ENCODE assay signal across 13 mouse cellular contexts in genomic region chr8:83695351-83696106, GRCm38 (mm10). TPM values are rescaled to one million over a fixed set of nuclear protein-coding genes. Genes with fewer than 3 reads are reported as not detected.
A peak's percentile ranks its signal among the peaks of the same experiment; 100 is the strongest.
DNase-seq lines count a peak whose midpoint lies in the region; ATAC-seq and TF ChIP-seq lines count a peak whose summit lies in the region.
"Had no signal": no experiment of that assay in that cellular context is flagged by ENCODE, and none has a peak within 500 bp of the region (broad histone marks: within the 10 kb centered on the region; RNA-seq: fewer than 3 reads in every experiment).

No protein-coding gene starts in this region.

- no peak overlapping the region for H3K4me3 ChIP-seq in kidney, adult 2 months (ENCODE audit: insufficient read depth, low read depth, low read length)
- no peak overlapping the region for H3K4me3 ChIP-seq in bone marrow, adult 2 months (replicated peaks; ENCODE audit: control insufficient read depth, low read depth, low read length)
- H3K4me3 ChIP-seq in liver, embryonic 13.5 days (replicated peaks) = no peak overlapping the region
- no peak overlapping the region for H3K4me3 ChIP-seq in stomach, embryonic 16.5 days (replicated peaks; ENCODE audit: low read length)
- H3K4me3 ChIP-seq: erythroblast, embryonic 14.5 days; hindbrain, embryonic 15.5 days; limb, embryonic 15.5 days; neural tube, embryonic 15.5 days; stomach, embryonic 15.5 days had no signal

- peaks cover 32% of the 10 kb centered on the region for H3K4me1 ChIP-seq in kidney, adult 2 months (ENCODE audit: control insufficient read depth, insufficient read depth, low read length)
- peaks cover 17% of the 10 kb centered on the region for H3K4me1 ChIP-seq in bone marrow, adult 2 months (ENCODE audit: control insufficient read depth, insufficient read depth, low read length)
- peaks cover 73% of the 10 kb centered on the region for H3K4me1 ChIP-seq in liver, embryonic 13.5 days (replicated peaks)
- H3K4me1 ChIP-seq in stomach, embryonic 16.5 days (ENCODE audit: control insufficient read depth, insufficient read depth, low read length) = peaks cover 43% of the 10 kb centered on the region

- H3K4me2 ChIP-seq in liver, embryonic 13.5 days = no peak overlapping the region
- no peak overlapping the region for H3K4me2 ChIP-seq in stomach, embryonic 16.5 days (ENCODE audit: low read depth, low read length)
- H3K4me2 ChIP-seq: hindbrain, embryonic 15.5 days; limb, embryonic 15.5 days; neural tube, embryonic 15.5 days; stomach, embryonic 15.5 days had no signal

- 65% methylated on average over 14 of the region's 17 CpGs for WGBS in kidney, adult 2 months
- WGBS in bone marrow, adult 2 months = 49% methylated on average over 9 of the region's 17 CpGs
- WGBS in liver, embryonic 13.5 days (ENCODE audit: insufficient replicate concordance) = 57% methylated on average over 10 of the region's 17 CpGs
- WGBS in stomach, embryonic 16.5 days = 74% methylated on average over 10 of the region's 17 CpGs

- TF ChIP-seq CTCF in kidney, adult 2 months (conservative IDR thresholded peaks at IDR 0.05; ENCODE audit: insufficient read depth, insufficient read length, low read depth, low read length) = no peak
- no peak for TF ChIP-seq CTCF in bone marrow, adult 2 months (IDR thresholded peaks at IDR 0.05; ENCODE audit: control insufficient read depth, insufficient read depth, low read length)

- H3K9ac ChIP-seq in liver, embryonic 13.5 days = no peak overlapping the region
- H3K9ac ChIP-seq in stomach, embryonic 16.5 days (ENCODE audit: low read length) = no peak overlapping the region
- H3K9ac ChIP-seq: hindbrain, embryonic 15.5 days; limb, embryonic 15.5 days; neural tube, embryonic 15.5 days; stomach, embryonic 15.5 days had no signal

- no peaks in the 10 kb centered on the region for H3K27me3 ChIP-seq in kidney, adult 2 months (replicated peaks; ENCODE audit: control insufficient read depth, insufficient read depth, low read length)
- no peaks in the 10 kb centered on the region for H3K27me3 ChIP-seq in liver, embryonic 13.5 days
- H3K27me3 ChIP-seq in stomach, embryonic 16.5 days (ENCODE audit: control insufficient read depth, insufficient read depth, low read length) = no peaks in the 10 kb centered on the region
- H3K27me3 ChIP-seq: hindbrain, embryonic 15.5 days; limb, embryonic 15.5 days; neural tube, embryonic 15.5 days; stomach, embryonic 15.5 days had no signal

- H3K36me3 ChIP-seq in kidney, adult 2 months (ENCODE audit: control insufficient read depth, insufficient read depth, low read length) = peaks cover 11% of the 10 kb centered on the region
- H3K36me3 ChIP-seq in liver, embryonic 13.5 days = peaks cover 24% of the 10 kb centered on the region
- H3K36me3 ChIP-seq in stomach, embryonic 16.5 days (ENCODE audit: control insufficient read depth, insufficient read depth, low read length) = peaks cover 12% of the 10 kb centered on the region

- ATAC-seq in liver, embryonic 13.5 days (ENCODE audit: low read depth) = no peak
- no peak for ATAC-seq in stomach, embryonic 16.5 days (ENCODE audit: insufficient read depth, low FRiP score)

- TF ChIP-seq POLR2A in kidney, adult 2 months (IDR thresholded peaks at IDR 0.05; ENCODE audit: low read depth, low read length) = no peak
- no peak for TF ChIP-seq POLR2A in bone marrow, adult 2 months (IDR thresholded peaks at IDR 0.05; ENCODE audit: borderline replicate concordance, control insufficient read depth, low read depth, low read length)

- peak overlapping the region; percentile 64; the same call in 1 of the 2 replicates for H3K27ac ChIP-seq in kidney, adult 2 months (ENCODE audit: insufficient read depth, low read depth, low read length)
- peak overlapping the region; percentile 73; the same call in 1 of the 2 replicates for H3K27ac ChIP-seq in bone marrow, adult 2 months (ENCODE audit: control insufficient read depth, insufficient read depth, low read depth, low read length, poor library complexity)
- 0 out of 2 replicates have a peak overlapping the region, but pooled peaks have one; percentile 5 for H3K27ac ChIP-seq in liver, embryonic 13.5 days
- H3K27ac ChIP-seq in stomach, embryonic 16.5 days (ENCODE audit: low read length) = 0 out of 2 replicates have a peak overlapping the region, but pooled peaks have one; percentile 8
- H3K27ac ChIP-seq: hindbrain, embryonic 15.5 days; limb, embryonic 15.5 days; neural tube, embryonic 15.5 days; stomach, embryonic 15.5 days had no signal

- H3K9me3 ChIP-seq in liver, embryonic 13.5 days (replicated peaks) = no peaks in the 10 kb centered on the region
- H3K9me3 ChIP-seq in stomach, embryonic 16.5 days (replicated peaks; ENCODE audit: control insufficient read depth, low read length) = no peaks in the 10 kb centered on the region
- H3K9me3 ChIP-seq: hindbrain, embryonic 15.5 days; limb, embryonic 15.5 days; neural tube, embryonic 15.5 days; stomach, embryonic 15.5 days had no signal

- peak; percentile 36 for DNase-seq in kidney, adult 2 months
- DNase-seq in kidney, adult 9 months = no peak
- DNase-seq in liver, embryonic 13.5 days = no peak
- DNase-seq in retina, embryonic 14.5 days (ENCODE audit: low spot score) = no peak
- DNase-seq in testis, postnatal 10 days (ENCODE audit: low spot score) = no peak
- DNase-seq in right cerebral cortex, postnatal 10 days (ENCODE audit: low spot score in 2 of 2) = no peak

RNA-seq across cellular contexts. Expression of gene Pkn1, which starts 3.5 kb away (rescaled TPM):
- polyA plus RNA-seq in kidney, adult 2 months (2012; rRNA removed) = 81.9 and 98.1 TPM in 2 replicates
- 44.4 and 94.3 TPM in 2 replicates for polyA plus RNA-seq in bone marrow, adult 2 months (2011; ENCODE audit: insufficient read depth, insufficient read length, low replicate concordance, missing spikeins)
- 11.5 and 11.8 TPM in 2 replicates for polyA plus RNA-seq in liver, embryonic 13.5 days (2015; fragmentation: Nextera tagmentation; extraction: Ambion mirVana)
- 14.7 and 19.9 TPM in 2 replicates for polyA plus RNA-seq in stomach, embryonic 16.5 days (2015; fragmentation: Nextera tagmentation; extraction: Ambion mirVana)

RNA-seq across cellular contexts. Expression of gene Ddx39, which starts 19.4 kb away (rescaled TPM):
- 25.1 and 28.7 TPM in 2 replicates for polyA plus RNA-seq in kidney, adult 2 months (2012; rRNA removed)
- 74.2 and 81.0 TPM in 2 replicates for polyA plus RNA-seq in bone marrow, adult 2 months (2011; ENCODE audit: insufficient read depth, insufficient read length, low replicate concordance, missing spikeins)
- polyA plus RNA-seq in liver, embryonic 13.5 days (2015; fragmentation: Nextera tagmentation; extraction: Ambion mirVana) = 291 and 294 TPM in 2 replicates
- 154 and 167 TPM in 2 replicates for polyA plus RNA-seq in stomach, embryonic 16.5 days (2015; fragmentation: Nextera tagmentation; extraction: Ambion mirVana)

RNA-seq across cellular contexts. Expression of gene Ptger1, which starts 29.1 kb away (rescaled TPM):
- polyA plus RNA-seq in kidney, adult 2 months (2012; rRNA removed) = 21.8 and 23.3 TPM in 2 replicates
- polyA plus RNA-seq in bone marrow, adult 2 months (2011; ENCODE audit: insufficient read depth, insufficient read length, low replicate concordance, missing spikeins) = 0.41 and 0.57 TPM in 2 replicates
- 0.06 and 0.32 TPM in 2 replicates for polyA plus RNA-seq in liver, embryonic 13.5 days (2015; fragmentation: Nextera tagmentation; extraction: Ambion mirVana)
- 5.7 and 6.3 TPM in 2 replicates for polyA plus RNA-seq in stomach, embryonic 16.5 days (2015; fragmentation: Nextera tagmentation; extraction: Ambion mirVana)

RNA-seq across cellular contexts. Expression of gene Gipc1, which starts 43.1 kb away (rescaled TPM):
- polyA plus RNA-seq in kidney, adult 2 months (2012; rRNA removed) = 57.6 and 66.6 TPM in 2 replicates
- 14.8 and 17.3 TPM in 2 replicates for polyA plus RNA-seq in bone marrow, adult 2 months (2011; ENCODE audit: insufficient read depth, insufficient read length, low replicate concordance, missing spikeins)
- polyA plus RNA-seq in liver, embryonic 13.5 days (2015; fragmentation: Nextera tagmentation; extraction: Ambion mirVana) = 61.3 and 64.3 TPM in 2 replicates
- polyA plus RNA-seq in stomach, embryonic 16.5 days (2015; fragmentation: Nextera tagmentation; extraction: Ambion mirVana) = 190 TPM in 2 replicates

RNA-seq across cellular contexts. Expression of gene Adgre5, which starts 45.6 kb away (rescaled TPM):
- 45.1 and 46.6 TPM in 2 replicates for polyA plus RNA-seq in kidney, adult 2 months (2012; rRNA removed)
- 25.3 and 79.2 TPM in 2 replicates for polyA plus RNA-seq in bone marrow, adult 2 months (2011; ENCODE audit: insufficient read depth, insufficient read length, low replicate concordance, missing spikeins)
- polyA plus RNA-seq in liver, embryonic 13.5 days (2015; fragmentation: Nextera tagmentation; extraction: Ambion mirVana) = 8.9 and 11.1 TPM in 2 replicates
- 40.5 and 45.6 TPM in 2 replicates for polyA plus RNA-seq in stomach, embryonic 16.5 days (2015; fragmentation: Nextera tagmentation; extraction: Ambion mirVana)

Comparison
In these comparisons a context has a peak if more than half of its experiments do, and no peak if none do; other contexts are left out.
1. H3K27ac ChIP-seq: peak in every context shown above with its lines; median percentile 73 in bone marrow, adult 2 months; 64 in kidney, adult 2 months; 8 in stomach, embryonic 16.5 days; 5 in liver, embryonic 13.5 days.